Mouse (Mus musculus) ES-Bruce4 (cell line): ENCODE data around the gene Ctu1.

Source experiments
- CTCF ChIP-seq: IDR thresholded peaks from one replicate; pipeline ENCODE4 v1.8.1; 2011; ENCODE audit warnings: low read depth, low read length
- EP300 ChIP-seq: IDR thresholded peaks from 2 replicates; pipeline ENCODE4 v1.6.1; 2011; ENCODE audit warnings: low read depth, low read length; ENCODE audit not compliant: insufficient read depth
- POLR2A ChIP-seq: IDR thresholded peaks from one replicate; pipeline ENCODE4 v1.8.1; 2011; ENCODE audit warnings: low read length; ENCODE audit not compliant: insufficient read depth

DNA sequence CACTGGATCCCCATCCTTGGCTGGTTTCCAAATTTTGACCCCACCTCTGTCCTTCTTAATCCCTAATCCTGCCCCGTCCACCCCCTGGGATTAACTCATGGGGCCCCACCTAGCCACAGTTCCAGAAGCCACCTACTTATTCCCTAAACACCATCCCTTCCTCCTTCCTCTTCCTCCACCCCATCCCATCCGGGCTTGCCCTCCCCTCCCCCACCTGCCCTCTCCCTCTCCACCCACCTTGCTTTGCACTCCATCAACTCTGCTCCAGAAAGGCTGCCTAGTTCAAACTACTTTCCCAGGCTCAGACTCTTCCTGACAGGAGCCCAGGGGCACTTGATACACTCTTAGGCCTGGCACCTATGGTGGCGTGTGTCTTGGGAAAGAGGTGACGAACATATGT, 40.5 kb downstream of the Ctu1 start, which contains the start of gene Klk13:
- TF ChIP-seq POLR2A (no peak), CTCF (no peak), EP300 (no peak)
